Mouse (Mus musculus): Measurements from ENCODE around the gene Csrp2. TPM values are rescaled to one million over a fixed set of nuclear protein-coding genes. Genes with fewer than 3 reads are reported as not detected.

Gene Csrp2
- polyA plus RNA-seq, 1 experiment: not detected

GRCm38 (mm10) chr10:110942806-110943205 lies 23.2 kb downstream of the Csrp2 start:
- TF ChIP-seq GATA1 (IDR thresholded peaks at IDR 0.05; ENCODE audit: low read length): no peak

GRCm38 (mm10) chr10:110944175-110944574 lies 24.6 kb downstream of the Csrp2 start:
- no peak for TF ChIP-seq GATA1 (IDR thresholded peaks at IDR 0.05; ENCODE audit: low read length)

GRCm38 (mm10) chr10:110945966-110946365 lies 26.4 kb downstream of the Csrp2 start:
- no peak for TF ChIP-seq GATA1 (IDR thresholded peaks at IDR 0.05; ENCODE audit: low read length)

DNA sequence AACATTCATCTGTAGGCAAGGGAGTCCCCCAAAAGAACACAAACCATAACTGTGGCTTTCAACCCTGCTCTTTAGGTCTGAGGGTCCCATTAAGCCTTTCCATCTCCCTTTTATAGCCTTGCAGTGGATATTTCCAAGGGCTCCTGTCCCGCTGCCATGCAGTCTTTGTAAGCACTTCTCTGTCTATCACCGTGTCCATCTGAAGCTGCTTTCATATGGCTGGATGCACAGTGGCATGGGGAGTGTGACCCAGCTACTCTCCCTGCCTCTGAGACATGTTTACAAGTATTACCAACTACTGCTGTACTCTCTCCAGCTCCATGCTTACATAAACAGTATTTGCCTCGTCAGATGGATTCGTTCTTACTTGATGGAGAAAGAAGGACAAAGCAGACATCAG lies 28.0 kb downstream of the Csrp2 start:
- no peak for TF ChIP-seq GATA1 (IDR thresholded peaks at IDR 0.05; ENCODE audit: low read length)

DNA sequence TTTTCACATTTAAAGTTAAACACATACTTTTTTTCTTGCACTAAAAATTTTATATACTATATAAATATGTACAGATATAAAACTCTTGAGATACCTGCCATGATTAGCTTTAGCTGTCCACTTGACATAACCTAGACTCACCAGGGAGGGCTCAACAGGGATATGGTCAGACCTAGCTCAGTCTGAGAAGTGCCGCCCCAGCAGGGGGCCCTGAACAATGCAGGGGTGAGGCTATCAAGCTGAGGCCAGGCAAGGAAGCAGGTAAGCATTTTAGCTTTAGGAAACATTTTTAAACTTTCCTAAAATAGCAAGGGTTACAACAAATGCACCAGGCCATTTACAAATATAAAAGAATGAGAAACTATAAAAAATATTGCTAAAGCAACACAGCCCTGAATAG lies 31.5 kb downstream of the Csrp2 start:
- no peak for TF ChIP-seq GATA1 (IDR thresholded peaks at IDR 0.05; ENCODE audit: low read length)

DNA sequence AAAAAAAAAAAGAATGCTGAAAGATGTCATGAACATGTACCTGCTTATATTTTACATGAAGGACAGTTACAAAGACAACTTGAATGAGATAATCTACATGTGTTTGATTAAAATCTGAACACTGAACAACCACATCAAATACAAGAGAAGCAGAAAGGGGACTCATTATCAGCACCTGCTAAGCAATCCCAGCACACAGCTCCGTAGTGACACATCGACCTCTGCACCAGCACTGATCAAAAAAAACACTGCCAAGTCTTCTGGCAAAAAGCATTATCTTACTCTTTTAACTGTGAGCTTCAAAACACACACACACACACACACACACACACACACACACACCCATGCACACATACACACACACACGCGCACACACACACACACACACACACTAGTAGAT lies 32.2 kb downstream of the Csrp2 start:
- no peak for TF ChIP-seq GATA1 (IDR thresholded peaks at IDR 0.05; ENCODE audit: low read length)

- no peak for TF ChIP-seq GATA1 (IDR thresholded peaks at IDR 0.05; ENCODE audit: low read length)
Measured at GRCm38 (mm10) chr10:110952271-110952670, 32.7 kb downstream of the Csrp2 start.

GRCm38 (mm10) chr10:110952937-110953451 lies 33.4 kb downstream of the Csrp2 start:
- no peak for TF ChIP-seq GATA1 (IDR thresholded peaks at IDR 0.05; ENCODE audit: low read length)

DNA sequence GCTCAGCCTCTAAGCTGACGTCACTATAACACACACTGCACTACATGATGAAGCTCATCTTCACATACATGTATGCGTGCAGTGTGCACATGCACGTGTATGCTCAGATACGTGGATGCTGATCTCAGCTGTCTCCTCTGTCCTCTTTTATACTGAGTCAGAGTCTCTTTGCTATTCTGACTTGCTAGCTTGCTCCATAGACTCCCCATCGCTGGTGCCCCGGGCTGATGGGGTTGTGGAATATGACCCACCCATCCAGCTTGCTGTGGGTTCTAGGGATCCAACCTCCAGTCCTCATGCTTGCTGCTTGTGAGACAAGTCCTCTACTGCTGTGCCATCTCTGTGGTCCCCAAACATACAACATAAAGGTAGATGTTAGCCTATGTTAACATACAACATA lies 39.3 kb downstream of the Csrp2 start:
- TF ChIP-seq GATA1 (IDR thresholded peaks at IDR 0.05; ENCODE audit: low read length): no peak

GRCm38 (mm10) chr10:110959781-110960180 lies 40.2 kb downstream of the Csrp2 start:
- no peak for TF ChIP-seq GATA1 (IDR thresholded peaks at IDR 0.05; ENCODE audit: low read length)

- no peak for TF ChIP-seq GATA1 (IDR thresholded peaks at IDR 0.05; ENCODE audit: low read length)
Measured at GRCm38 (mm10) chr10:110960841-110961240, 41.3 kb downstream of the Csrp2 start.

GRCm38 (mm10) chr10:110962172-110962571 lies 42.6 kb downstream of the Csrp2 start:
- TF ChIP-seq GATA1 (IDR thresholded peaks at IDR 0.05; ENCODE audit: low read length): no peak

DNA sequence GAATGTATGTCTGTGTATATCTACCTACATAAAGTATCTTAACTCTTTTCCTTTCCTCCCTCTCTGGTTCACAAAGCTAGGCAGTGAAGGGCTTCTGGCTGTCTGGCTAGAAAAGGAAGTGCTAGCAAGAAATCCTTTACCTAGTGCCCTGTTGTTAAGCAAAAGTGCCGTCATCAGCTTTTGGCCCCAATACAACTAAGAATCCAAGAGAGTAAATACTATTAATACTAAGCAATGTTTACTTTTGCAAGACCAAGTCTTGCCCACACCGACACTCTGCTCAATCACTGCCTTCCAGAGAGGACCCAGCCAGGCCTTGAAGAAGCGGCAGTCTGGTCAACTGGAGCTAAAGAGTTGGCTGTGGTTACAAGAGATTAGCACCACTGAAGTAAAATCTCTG lies 51.5 kb downstream of the Csrp2 start:
- TF ChIP-seq GATA1 (IDR thresholded peaks at IDR 0.05; ENCODE audit: low read length): no peak

DNA sequence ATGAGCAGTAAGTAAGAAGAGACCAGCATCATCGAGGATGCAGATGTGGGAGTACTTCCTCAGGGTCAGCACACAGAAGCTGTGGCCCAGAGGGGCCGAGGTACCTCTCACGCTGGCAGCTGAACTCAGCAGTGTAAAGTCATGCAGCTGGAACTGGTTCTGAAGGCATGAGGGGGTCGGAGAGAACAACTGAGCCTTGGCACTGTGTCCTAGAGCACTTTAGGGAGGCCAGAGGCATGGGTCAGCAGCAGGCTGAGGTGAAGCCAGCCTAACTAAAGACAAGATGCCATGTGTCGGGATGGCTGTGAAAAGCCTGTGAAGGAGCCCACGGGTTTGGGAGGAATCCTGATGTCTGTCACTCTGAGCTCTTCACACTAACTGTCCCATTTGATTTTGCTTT lies 51.9 kb downstream of the Csrp2 start:
- no peak for TF ChIP-seq GATA1 (IDR thresholded peaks at IDR 0.05; ENCODE audit: low read length)

DNA sequence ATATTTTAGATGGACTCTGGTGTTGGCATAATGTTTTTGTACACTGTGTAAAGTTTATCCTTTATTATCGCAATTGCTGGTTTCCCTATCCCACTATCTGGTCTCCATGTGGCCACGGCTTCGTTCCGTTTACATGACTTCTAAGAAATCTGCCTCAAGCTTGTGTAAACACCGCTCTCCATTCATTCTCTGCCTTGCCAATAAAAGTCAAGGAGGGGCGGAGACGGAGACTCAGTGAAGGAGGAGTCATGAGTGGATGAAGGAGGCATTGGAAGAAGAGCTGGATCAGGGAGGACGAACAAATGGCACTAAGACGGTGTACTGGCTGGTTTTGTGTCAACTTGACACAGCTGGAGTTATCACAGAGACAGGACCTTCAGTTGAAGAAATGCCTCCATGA lies 52.4 kb downstream of the Csrp2 start:
- no peak for TF ChIP-seq GATA1 (IDR thresholded peaks at IDR 0.05; ENCODE audit: low read length)

GRCm38 (mm10) chr10:110974463-110974862 lies 54.9 kb downstream of the Csrp2 start:
- no peak for TF ChIP-seq GATA1 (IDR thresholded peaks at IDR 0.05; ENCODE audit: low read length)

- no peak for TF ChIP-seq GATA1 (IDR thresholded peaks at IDR 0.05; ENCODE audit: low read length)
Measured at GRCm38 (mm10) chr10:110974885-110975284, 55.3 kb downstream of the Csrp2 start.

DNA sequence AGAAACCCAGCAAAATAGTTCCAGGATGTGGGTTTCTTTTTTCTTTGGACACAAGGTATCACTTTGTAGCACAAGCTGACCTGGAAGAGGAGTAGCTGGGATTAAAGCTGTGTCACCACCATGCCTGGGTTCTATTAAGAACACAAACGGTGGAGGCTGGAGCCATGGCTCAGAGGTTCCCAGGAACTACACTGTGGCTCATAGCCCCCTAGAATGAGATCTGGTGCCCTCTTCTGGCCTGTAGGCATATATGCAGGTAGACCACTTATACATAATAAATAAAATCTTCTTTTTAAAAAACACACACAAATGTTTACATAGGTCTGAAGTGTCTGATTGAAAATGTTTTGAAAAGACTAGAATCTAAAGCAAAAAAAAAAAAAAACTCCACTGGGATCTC lies 56.5 kb downstream of the Csrp2 start:
- TF ChIP-seq GATA1 (IDR thresholded peaks at IDR 0.05; ENCODE audit: low read length): no peak
